Mouse (Mus musculus) thymus, postnatal 36 days (tissue): ENCODE results near the gene Colq.

Experiments
- DNase-seq, 2 experiments: peaks; one replicate each; pipeline ENCODE4 v3.0.0; 2022; ENCODE audit warnings: mixed read lengths in 2 of 2

Colq gene

GRCm38 (mm10) chr14:31574903-31575665, 16.1 kb downstream of the Colq start:
- peak; percentile 53 to 70 for DNase-seq

- no peak for DNase-seq
These were observed 18.5 kb downstream of the Colq start for GRCm38 (mm10) chr14:31572561-31573175.

- peak in 1 of 2 experiments; percentile 53 for DNase-seq
These were observed 19.7 kb downstream of the Colq start for GRCm38 (mm10) chr14:31571419-31571818.

- DNase-seq, result peak; percentile 60 to 76
These were observed 20.8 kb downstream of the Colq start for GRCm38 (mm10) chr14:31570131-31570951.

- DNase-seq, result peak; percentile 78 to 84
These were observed 22.0 kb downstream of the Colq start for GRCm38 (mm10) chr14:31569151-31569631.

GRCm38 (mm10) chr14:31565478-31566212, 25.5 kb downstream of the Colq start:
- DNase-seq, result peak in 1 of 2 experiments; percentile 6

- DNase-seq, result peak in 1 of 2 experiments; percentile 45
These were observed 26.5 kb downstream of the Colq start for GRCm38 (mm10) chr14:31564452-31565179.

- peak in 1 of 2 experiments; percentile 42 for DNase-seq
These were observed 30.3 kb downstream of the Colq start for GRCm38 (mm10) chr14:31560886-31561285.

GRCm38 (mm10) chr14:31559216-31559615, 31.9 kb downstream of the Colq start:
- DNase-seq, result no peak

- DNase-seq, result peak; percentile 32 to 54
These were observed 33.4 kb downstream of the Colq start for GRCm38 (mm10) chr14:31557784-31558183.

- DNase-seq, result peak in 1 of 2 experiments; percentile 63
These were observed 33.9 kb downstream of the Colq start for GRCm38 (mm10) chr14:31557273-31557672.

- DNase-seq, result peak; percentile 55 to 59
These were observed 34.5 kb downstream of the Colq start for GRCm38 (mm10) chr14:31556526-31557260.

GRCm38 (mm10) chr14:31555963-31556434, 35.1 kb downstream of the Colq start:
- DNase-seq, result peak; percentile 93 to 97

- DNase-seq, result peak; percentile 70 to 80
These were observed 36.1 kb downstream of the Colq start for GRCm38 (mm10) chr14:31555021-31555420.

GRCm38 (mm10) chr14:31543885-31544442, 47.2 kb downstream of the Colq start:
- no peak for DNase-seq

- peak in 1 of 2 experiments; percentile 41 for DNase-seq
These were observed 53.8 kb downstream of the Colq start for GRCm38 (mm10) chr14:31537298-31537697.

GRCm38 (mm10) chr14:31532656-31533055, 58.5 kb downstream of the Colq start:
- DNase-seq, result peak in 1 of 2 experiments; percentile 33

- DNase-seq, result peak; percentile 85 to 92
These were observed 59.5 kb downstream of the Colq start for GRCm38 (mm10) chr14:31531506-31532148.

GRCm38 (mm10) chr14:31530847-31531246, 60.3 kb downstream of the Colq start:
- no peak for DNase-seq
